Mouse (Mus musculus) testis, postnatal 14 days (tissue): Measurements from ENCODE around the gene Sh2d5.

ENCODE experiments used
- DNase-seq: peaks from one replicate; pipeline ENCODE4 v3.0.0; 2021; ENCODE audit warnings: low spot score

The Sh2d5 gene

DNA sequence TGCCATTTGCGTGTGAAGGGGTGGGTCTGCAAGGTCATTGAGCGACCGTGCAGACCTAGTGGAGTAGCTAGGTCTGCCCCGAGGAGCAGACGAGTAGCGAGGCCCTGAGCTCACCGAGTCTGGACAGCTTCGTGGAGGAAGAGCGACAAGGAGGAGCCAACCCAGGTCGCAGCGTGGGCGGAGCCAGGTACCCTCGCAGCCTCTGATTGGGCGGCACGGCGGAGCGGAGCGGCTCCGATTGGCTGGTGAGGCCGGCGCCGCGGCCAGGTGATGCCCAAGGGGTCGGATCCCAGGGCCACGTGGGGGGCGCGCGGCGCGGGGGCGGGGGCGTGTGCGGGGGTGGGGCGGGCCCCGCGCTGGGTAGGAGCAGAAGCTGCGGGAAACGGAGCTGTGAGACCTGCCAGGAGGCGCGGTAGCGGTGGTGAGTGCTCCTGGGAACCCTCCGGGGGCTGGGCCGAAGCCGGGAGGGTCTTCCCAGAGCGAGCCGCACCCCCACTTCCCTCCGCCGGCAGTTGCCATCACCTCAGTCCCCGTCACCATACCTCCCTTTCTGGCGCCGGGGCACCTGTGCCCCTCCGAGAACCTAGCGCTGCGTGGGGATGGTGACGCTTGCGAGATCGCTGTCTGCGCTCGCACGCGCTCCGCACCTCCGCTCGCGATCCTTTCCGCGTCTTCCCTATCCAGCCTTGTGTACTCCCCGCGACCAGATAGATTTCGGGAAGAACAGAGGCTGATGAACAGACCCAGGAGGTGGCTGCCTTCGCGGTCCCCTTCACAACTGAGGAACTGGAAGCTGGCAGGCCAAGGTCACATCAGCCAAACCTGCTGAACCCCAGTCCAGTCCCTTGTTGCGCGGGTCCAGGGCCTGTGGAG is at the start of gene Sh2d5, which contains the start of gene Kif17:
Gene Sh2d5 (plus strand): TSS at position 316 of the 873 bp plus-strand sequence.
Gene Kif17 (plus strand): TSS at position 348 of the 873 bp plus-strand sequence.
- DNase-seq: peak; percentile 87

GRCm38 (mm10) chr4:138200769-138201168 is 49.4 kb upstream of the Sh2d5 start:
- no peak for DNase-seq

DNA sequence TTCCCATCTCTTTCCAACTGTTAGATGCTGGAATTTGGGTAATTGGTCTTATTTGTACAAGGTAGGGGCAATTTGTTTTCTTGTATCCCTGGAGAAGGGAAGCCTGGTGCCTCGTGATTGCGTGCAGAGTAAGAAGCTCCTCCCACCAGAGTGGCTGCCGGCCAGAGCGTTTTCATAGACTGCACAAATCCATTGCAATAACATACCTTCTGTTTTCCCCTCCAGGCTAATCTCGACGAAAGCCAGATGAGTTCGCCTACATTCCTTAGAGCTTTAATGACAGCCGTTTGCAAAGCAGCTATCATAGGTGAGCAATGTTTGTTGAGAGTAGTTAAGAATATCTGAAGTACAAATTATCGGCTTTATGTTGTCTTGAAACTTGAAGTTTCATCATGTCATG is 48.5 kb upstream of the Sh2d5 start:
- DNase-seq: no peak

- no peak for DNase-seq
These were observed 40.1 kb upstream of the Sh2d5 start for GRCm38 (mm10) chr4:138210116-138210515.

DNA sequence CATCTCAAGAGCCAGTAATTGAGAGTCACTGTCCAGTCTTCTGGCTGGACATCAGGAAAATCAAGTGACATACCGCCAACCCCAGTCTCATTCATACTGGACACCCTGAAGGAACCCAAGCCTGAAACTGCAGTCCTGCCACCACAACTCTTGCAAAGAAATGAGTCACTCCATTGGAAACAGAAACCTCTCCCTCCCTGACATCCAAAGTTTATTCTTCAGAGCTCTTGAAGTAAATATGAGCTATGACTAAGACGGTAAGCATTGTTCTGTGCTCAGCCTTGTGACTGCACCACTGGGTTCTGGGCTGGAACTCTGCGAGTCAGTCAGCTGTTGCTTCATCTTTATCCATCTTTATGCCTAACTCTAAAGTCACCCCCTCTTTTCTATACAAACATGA is 36.3 kb upstream of the Sh2d5 start:
- DNase-seq: no peak

DNA sequence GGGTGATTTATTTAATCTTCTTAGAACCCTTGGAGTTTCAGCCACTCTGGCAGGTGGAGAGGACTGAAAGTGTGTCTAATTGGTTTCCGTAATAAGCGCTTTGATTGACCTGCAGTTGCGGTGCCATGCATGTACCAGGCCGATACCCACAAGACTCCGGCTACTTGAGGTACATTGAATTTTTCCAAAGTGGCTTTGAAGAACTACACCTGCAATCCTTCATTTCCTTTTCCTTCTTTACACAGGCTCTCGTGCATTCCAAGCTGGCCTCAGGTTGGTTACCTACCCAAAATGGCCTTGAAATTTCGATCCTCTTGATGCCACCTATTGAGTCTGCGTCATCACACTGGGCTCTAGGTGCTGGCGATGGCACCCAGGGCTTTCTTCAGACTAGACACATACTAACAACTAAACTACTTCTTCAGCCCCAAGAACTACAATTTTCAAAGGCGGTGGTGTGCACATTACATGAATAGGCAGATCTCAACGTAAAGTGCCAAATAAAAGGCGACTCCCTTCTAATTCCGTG is 34.5 kb upstream of the Sh2d5 start:
- DNase-seq: no peak

- peak; percentile 77 for DNase-seq
These were observed 33.9 kb upstream of the Sh2d5 start, which contains the start of gene Hp1bp3 for GRCm38 (mm10) chr4:138216200-138216890. Gene Hp1bp3, plus strand, starts transcription at chr4:138216296.

DNA sequence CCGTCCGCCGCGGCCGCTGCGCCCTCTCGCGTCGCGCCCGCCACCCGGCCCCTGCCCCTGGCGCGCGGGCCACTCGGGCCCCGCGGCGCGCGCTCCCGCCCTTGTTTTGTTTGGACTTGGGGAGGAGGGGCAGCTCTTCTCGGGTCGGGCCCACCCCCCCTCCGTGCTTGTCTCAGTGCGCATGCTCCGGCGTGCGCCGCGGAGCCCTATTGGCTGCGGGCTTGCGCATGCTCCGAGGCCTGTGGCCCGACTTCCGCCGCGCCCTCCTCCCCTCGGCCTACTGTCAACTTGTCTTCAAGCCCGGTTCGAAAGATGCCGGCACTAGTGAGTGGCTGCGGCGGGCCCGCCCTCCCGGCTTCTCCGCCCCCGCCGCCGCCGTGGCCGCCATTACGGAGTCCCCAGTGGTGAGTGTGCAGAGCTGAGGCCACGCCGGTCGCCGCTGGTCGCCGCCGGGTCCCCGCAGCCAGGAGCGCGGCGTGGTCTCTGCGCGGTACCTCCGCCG is 33.3 kb upstream of the Sh2d5 start:
- DNase-seq: peak; percentile 98

GRCm38 (mm10) chr4:138217441-138217840 is 32.8 kb upstream of the Sh2d5 start:
- no peak for DNase-seq

DNA sequence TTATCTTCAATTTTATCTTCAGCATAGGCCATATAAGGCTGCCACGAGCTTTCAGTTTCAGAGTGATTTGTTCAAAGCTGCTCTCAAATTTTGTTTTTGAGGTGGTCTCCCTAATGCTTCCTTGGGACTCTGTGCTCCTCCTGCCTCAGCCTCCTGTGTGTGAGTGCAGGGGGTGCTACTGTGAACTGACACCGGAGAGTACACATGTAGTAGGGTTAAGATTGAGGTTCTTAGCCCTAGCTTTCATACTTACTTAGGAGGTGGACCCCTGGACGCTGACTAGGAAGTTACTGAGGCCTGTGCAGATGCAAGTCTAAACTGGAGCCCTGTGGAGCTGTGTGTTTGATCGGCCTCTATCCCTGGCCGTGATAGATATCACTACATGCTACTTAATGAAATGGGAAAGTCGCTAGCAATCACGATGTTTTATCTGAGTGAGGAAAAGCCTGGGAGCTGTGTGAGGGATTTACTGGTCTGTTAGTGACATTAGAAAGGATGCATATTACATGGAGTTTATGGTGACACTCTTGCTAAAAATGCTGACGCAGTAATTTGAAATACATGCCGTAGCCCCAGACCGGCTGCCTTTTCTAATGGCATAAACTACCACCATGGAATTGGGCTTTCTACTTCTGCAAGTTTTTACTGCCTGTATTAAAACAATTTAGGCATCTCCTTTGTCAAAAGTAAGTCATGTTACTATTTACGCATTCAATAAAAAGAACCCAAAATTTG is 32.1 kb upstream of the Sh2d5 start:
- no peak for DNase-seq

DNA sequence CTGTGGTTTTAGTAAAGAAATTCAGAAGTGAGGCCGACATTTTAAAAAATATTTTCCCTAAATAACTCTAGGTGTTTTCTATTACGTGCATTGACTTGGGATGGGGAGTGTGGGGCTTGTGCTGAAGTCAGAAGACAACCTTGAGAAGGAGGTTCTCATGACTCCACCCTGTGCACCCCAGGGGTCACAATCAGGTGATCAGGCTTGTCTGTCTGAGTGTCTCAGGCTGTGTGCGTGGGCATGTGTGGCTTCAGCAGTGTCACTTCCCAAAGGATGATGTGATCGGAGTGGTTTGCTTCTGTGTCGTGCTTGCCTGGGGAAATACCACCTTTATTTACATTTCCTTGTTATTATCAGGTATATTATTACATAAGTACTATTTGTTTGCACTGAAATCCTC is 30.9 kb upstream of the Sh2d5 start:
- no peak for DNase-seq

DNA sequence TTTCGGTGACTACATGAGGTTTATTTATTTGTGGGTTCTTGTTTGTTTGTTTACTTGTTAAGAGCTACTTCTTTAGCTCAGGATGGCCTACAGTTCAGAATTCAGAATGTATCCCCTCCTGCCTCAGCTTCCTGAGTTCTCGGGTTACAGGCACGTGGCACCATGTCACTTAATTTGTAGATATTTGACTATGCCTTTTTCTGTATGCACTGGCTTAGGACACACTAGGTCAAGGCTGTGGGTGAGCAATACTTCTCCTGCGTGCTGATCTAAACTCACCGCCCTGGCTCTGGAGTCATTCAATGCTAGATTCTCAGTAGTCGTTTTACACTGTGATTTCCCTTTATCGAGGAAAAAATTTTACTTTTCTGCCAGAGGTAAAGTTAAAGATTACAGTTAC is 29.4 kb upstream of the Sh2d5 start:
- no peak for DNase-seq

DNA sequence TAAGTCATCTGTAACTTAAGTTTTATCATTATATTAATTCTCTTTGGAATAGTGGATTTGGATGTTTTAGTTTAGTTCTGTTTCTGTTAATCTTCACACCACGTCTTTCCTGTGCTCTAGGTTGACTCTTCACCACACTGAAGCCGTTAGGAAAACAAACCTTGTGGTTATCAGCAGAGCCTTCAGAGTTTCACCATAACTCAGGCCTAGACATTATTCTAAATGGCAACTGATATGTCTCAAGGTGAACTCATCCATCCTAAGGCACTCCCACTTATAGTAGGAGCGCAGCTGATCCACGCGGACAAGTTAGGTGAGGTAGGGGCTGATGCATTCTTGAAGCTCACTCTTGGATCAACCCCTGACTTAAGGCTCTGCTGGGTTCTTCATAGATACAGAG is 28.8 kb upstream of the Sh2d5 start:
- DNase-seq: no peak

DNA sequence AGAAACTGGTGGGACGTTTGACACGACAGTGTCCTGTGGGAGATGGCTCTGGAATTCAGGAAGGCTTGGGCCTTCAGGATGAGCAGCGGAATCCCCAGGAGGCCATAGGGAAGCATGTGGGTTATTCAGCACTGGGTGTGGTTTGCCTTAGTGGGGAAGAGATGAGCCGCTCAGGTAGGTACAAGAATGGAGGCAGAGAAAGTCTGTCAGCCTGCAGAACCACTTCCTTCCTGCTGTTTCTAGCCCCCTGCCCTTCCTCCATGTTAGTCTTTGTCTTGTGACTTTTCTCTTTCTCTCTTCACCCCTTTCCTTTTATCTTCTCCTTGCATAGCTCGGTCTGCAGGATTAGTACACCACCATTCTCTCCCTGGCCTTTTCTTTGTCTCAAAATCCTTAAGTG is 27.8 kb upstream of the Sh2d5 start:
- DNase-seq: no peak

GRCm38 (mm10) chr4:138223623-138224022 is 26.6 kb upstream of the Sh2d5 start:
- DNase-seq: no peak

GRCm38 (mm10) chr4:138246756-138247665 is 3.2 kb upstream of the Sh2d5 start:
- DNase-seq: peak; percentile 8

DNA sequence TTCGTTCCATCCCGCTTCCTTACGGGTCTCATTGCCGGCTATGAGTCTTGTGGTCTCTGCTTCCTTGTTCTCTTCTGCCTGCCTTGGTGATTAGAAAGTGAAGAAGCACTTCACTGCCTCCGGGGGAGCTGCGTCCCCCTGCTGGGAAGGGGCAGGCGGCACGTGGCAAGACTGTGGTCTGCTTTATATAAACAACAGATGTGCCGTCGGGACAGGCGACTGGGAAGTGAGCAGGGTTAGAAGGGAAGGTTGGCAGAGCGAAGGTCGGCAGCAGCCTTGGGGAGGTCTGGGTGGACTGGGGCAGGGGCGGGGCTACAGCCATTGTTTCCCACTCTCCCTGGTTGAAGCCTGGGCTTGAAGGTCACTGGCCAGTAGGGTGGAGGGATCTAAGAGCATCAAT is 1.6 kb downstream of the Sh2d5 start:
- DNase-seq: peak; percentile 6

DNA sequence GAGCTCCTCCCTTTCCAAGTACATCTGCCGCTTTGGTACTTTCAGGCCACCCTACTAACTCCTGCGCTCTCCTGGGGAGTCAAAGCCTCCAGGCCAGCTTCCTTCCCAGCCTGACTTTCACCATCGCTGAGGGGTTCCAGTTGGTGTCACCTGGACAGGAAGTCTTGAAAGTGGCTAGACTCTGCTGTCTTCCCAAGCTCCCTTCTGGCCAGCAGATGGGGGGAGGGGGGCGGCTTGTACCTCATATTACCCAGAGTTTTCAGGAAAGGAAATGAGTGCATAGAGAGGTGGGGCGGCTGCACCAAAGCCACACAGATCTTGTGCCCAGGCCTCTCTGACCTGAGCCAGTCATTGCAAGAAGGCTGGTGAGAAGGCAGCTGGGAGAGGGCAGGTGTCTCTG is 2.0 kb downstream of the Sh2d5 start:
- DNase-seq: no peak

- DNase-seq: no peak
These were observed 7.0 kb downstream of the Sh2d5 start for GRCm38 (mm10) chr4:138257116-138257687.

- no peak for DNase-seq
These were observed 8.5 kb downstream of the Sh2d5 start for GRCm38 (mm10) chr4:138258663-138259062.

DNA sequence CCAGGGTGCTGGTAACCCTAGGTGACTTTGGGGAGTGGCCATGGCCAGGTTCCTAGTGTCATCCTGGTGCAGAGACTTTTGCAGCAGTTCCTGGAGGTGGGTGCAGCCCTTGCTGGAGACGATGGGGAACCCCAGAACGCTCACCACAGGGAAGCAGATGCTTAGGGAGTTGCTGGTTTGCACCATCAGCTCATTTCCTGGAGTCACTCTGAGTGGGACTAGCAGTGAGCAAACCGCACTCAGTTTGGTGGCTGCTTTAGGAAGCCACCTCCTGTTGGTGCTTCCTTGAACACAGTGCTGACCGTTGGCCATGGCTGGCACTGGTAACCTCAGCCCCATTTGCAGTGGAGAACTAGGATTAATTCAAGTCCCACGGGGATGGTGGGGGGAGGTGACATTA is 9.3 kb downstream of the Sh2d5 start:
- no peak for DNase-seq
